Mouse (Mus musculus) limb, embryonic 14.5 days (tissue): ENCODE measurements around the gene Rpl9-ps1. TPM values are rescaled to one million over a fixed set of nuclear protein-coding genes. Genes with fewer than 3 reads are reported as not detected.

Experiments used
- ATAC-seq: fragments of 200-750 bp; cut with Nextera tagmentation; 2 replicates; pipeline ENCODE4 v1.8.0; 2017; ENCODE audit warnings: low read depth, moderate number of reproducible peaks, moderate TSS enrichment; ENCODE audit not compliant: low FRiP score
- DNase-seq: peaks from one replicate; pipeline ENCODE4 v3.0.0-alpha.2; 2015; ENCODE audit warnings: low spot score
- H3K27ac ChIP-seq: fragments of 300-500 bp; sonication (generic); replicated peaks from 2 replicates; pipeline ENCODE4 v1.5.1; 2014; ENCODE audit warnings: low read depth, mild to moderate bottlenecking, low read length, moderate library complexity, mixed read lengths
- H3K27me3 ChIP-seq: fragments of 300-500 bp; sonication (generic); 2 replicates; pipeline ENCODE4 v1.6.1; 2014; ENCODE audit warnings: low read length, mixed read lengths; ENCODE audit not compliant: control insufficient read depth, insufficient read depth
- H3K36me3 ChIP-seq: fragments of 300-500 bp; sonication (generic); 2 replicates; pipeline ENCODE4 v1.6.1; 2014; ENCODE audit warnings: mild to moderate bottlenecking, low read length, moderate library complexity, mixed read lengths; ENCODE audit not compliant: control insufficient read depth, insufficient read depth
- H3K4me1 ChIP-seq: fragments of 300-500 bp; sonication (generic); 2 replicates; pipeline ENCODE4 v1.6.1; 2014; ENCODE audit warnings: antibody characterized with exemption, low read length, mixed read lengths; ENCODE audit not compliant: control insufficient read depth, insufficient read depth
- H3K4me2 ChIP-seq: fragments of 300-500 bp; sonication (generic); replicated peaks from 2 replicates; pipeline ENCODE4 v1.6.1; 2014; ENCODE audit warnings: low read depth, mild to moderate bottlenecking, low read length, moderate library complexity; ENCODE audit not compliant: severe bottlenecking
- H3K4me3 ChIP-seq: fragments of 300-500 bp; sonication (generic); replicated peaks from 2 replicates; pipeline ENCODE4 v1.5.1; 2014; ENCODE audit warnings: low read length
- H3K9ac ChIP-seq: fragments of 300-500 bp; sonication (generic); 2 replicates; pipeline ENCODE4 v1.6.1; 2014; ENCODE audit warnings: mild to moderate bottlenecking, low read depth, low read length, moderate library complexity; ENCODE audit not compliant: severe bottlenecking
- H3K9me3 ChIP-seq: fragments of 300-500 bp; sonication (generic); 2 replicates; pipeline ENCODE4 v1.6.1; 2016; ENCODE audit warnings: low read length; ENCODE audit not compliant: control insufficient read depth
- POLR2A ChIP-seq: fragments of 200-500 bp; IDR thresholded peaks from 2 replicates; pipeline ENCODE4 v1.8.0; 2012; ENCODE audit warnings: inconsistent platforms, mild to moderate bottlenecking, moderate library complexity, borderline replicate concordance; ENCODE audit not compliant: insufficient read depth, insufficient read length; ENCODE audit errors: extremely low read depth
- WGBS: fragments of 180-500 bp; shearing (Covaris S2); extraction: QIAGEN DNeasy Blood & Tissue Kit; methylation state at CpG from one replicate; pipeline ENCODE4 v1.1.7; 2014; 5-methylcytosine and 5-hydroxymethylcytosine counted together
- polyA plus RNA-seq, 2 experiments: library from polyadenylated mRNA; depleted of rRNA in 1 of 2; stranded (reverse) in 1 of 2; unstranded in 1 of 2; fragments of >200 nt; fragmentation: Nextera tagmentation in 1 of 2; extraction: Ambion mirVana in 1 of 2; gene quantifications; 2 replicates each; pipeline versions ENCODE4 v1.2.1 to v1.2.3; 2012 to 2014

Gene Rpl9-ps1
- polyA plus RNA-seq, 2 experiments = not detected

GRCm38 (mm10) chr11:83597796-83598195 is 47.6 kb downstream of the Rpl9-ps1 start:
- no peaks in the 10 kb centered on the region for H3K4me1 ChIP-seq
- H3K27me3 ChIP-seq = no peaks in the 10 kb centered on the region
- H3K36me3 ChIP-seq = no peaks in the 10 kb centered on the region
- H3K27ac ChIP-seq = no peak overlapping the region
- ATAC-seq (no peak), DNase-seq (no peak)
- 85% methylated on average over 7 of the region's 7 CpGs for WGBS
- no peak overlapping the region for H3K9ac ChIP-seq
- H3K4me2 ChIP-seq = no peak overlapping the region
- H3K9me3 ChIP-seq = no peaks in the 10 kb centered on the region
- no peak overlapping the region for H3K4me3 ChIP-seq
- no peak for TF ChIP-seq POLR2A

DNA sequence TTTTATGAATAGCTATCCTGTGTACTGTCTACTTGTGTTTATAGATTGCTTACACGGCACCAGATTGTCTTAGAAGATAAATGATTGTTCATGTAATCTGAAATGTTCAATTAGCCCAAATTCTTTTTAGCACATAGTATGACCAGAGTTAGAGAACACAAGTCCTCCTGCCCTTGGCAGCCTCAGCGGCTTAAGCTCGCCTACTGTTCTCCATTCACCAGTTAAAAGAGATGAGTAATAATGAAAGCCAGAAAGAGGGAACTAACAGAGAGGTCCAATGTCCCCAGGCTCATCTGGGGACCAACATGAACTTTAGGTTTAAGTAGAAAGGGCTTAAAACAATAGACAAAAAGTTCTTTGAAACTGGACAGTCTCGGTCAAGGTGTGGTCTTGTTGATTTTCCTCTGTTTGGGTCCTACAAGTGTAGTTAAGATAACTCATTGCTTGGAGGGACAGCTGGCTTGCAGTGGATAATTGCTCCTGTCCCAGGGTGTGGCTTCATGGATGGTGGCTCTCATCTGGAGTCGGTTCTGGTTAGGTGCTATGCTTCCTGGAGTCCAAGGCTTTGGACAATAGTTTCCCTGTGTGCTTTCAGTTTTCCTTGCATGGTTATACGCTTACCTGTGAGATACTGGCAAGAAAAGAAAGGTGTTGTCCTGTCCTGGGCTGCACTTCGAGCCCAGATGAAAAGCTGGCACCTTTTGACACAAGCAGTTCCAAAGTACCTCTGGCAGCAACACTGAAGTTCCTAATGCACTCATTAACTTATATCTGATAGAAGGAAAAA is 49.6 kb downstream of the Rpl9-ps1 start:
- ATAC-seq = no peak
- no peak overlapping the region for H3K9ac ChIP-seq
- no peak for DNase-seq
- H3K4me3 ChIP-seq = no peak overlapping the region
- H3K9me3 ChIP-seq = no peaks in the 10 kb centered on the region
- no peaks in the 10 kb centered on the region for H3K27me3 ChIP-seq
- no peak for TF ChIP-seq POLR2A
- 82% methylated on average over 7 of the region's 7 CpGs for WGBS
- no peak overlapping the region for H3K4me2 ChIP-seq
- no peaks in the 10 kb centered on the region for H3K36me3 ChIP-seq
- H3K4me1 ChIP-seq = no peaks in the 10 kb centered on the region
- H3K27ac ChIP-seq = no peak overlapping the region

Other genes starting within 250 kb of the Rpl9-ps1 start
- gene Rasl10b, start 236.5 kb downstream of the Rpl9-ps1 start, polyA plus RNA-seq (2012; rRNA removed) = 8.4 and 12.3 TPM in 2 replicates
- gene Rasl10b, start 236.5 kb downstream of the Rpl9-ps1 start, polyA plus RNA-seq (2014; fragmentation: Nextera tagmentation; extraction: Ambion mirVana) = 2.2 and 2.4 TPM in 2 replicates
- 0.03 and 0.04 TPM in 2 replicates for gene Gas2l2, start 216.2 kb downstream of the Rpl9-ps1 start, polyA plus RNA-seq (2012; rRNA removed)
- not detected in 2 replicates for gene Gas2l2, start 216.2 kb downstream of the Rpl9-ps1 start, polyA plus RNA-seq (2014; fragmentation: Nextera tagmentation; extraction: Ambion mirVana)
- 0.57 and 1.2 TPM in 2 replicates for gene 1700020L24Rik, start 207.9 kb downstream of the Rpl9-ps1 start, polyA plus RNA-seq (2012; rRNA removed)
- 0.33 and 0.39 TPM in 2 replicates for gene 1700020L24Rik, start 207.9 kb downstream of the Rpl9-ps1 start, polyA plus RNA-seq (2014; fragmentation: Nextera tagmentation; extraction: Ambion mirVana)
- gene Mmp28, start 182.6 kb downstream of the Rpl9-ps1 start, polyA plus RNA-seq (2012; rRNA removed) = 4.6 and 5.7 TPM in 2 replicates
- gene Mmp28, start 182.6 kb downstream of the Rpl9-ps1 start, polyA plus RNA-seq (2014; fragmentation: Nextera tagmentation; extraction: Ambion mirVana) = 2.4 and 3.6 TPM in 2 replicates
- gene Taf15, start 172.5 kb downstream of the Rpl9-ps1 start, polyA plus RNA-seq (2012; rRNA removed) = 60.0 and 103 TPM in 2 replicates
- gene Taf15, start 172.5 kb downstream of the Rpl9-ps1 start, polyA plus RNA-seq (2014; fragmentation: Nextera tagmentation; extraction: Ambion mirVana) = 8.3 and 10.9 TPM in 2 replicates
- gene Heatr9, start 123.4 kb downstream of the Rpl9-ps1 start, polyA plus RNA-seq (2012; rRNA removed) = not detected in 2 replicates
- gene Heatr9, start 123.4 kb downstream of the Rpl9-ps1 start, polyA plus RNA-seq (2014; fragmentation: Nextera tagmentation; extraction: Ambion mirVana) = not detected in 2 replicates
- gene Ccl5, start 115.1 kb downstream of the Rpl9-ps1 start, polyA plus RNA-seq (2012; rRNA removed) = 0.48 and 0.81 TPM in 2 replicates
- 0.70 and 0.81 TPM in 2 replicates for gene Ccl5, start 115.1 kb downstream of the Rpl9-ps1 start, polyA plus RNA-seq (2014; fragmentation: Nextera tagmentation; extraction: Ambion mirVana)
- 3.0 and 4.2 TPM in 2 replicates for gene Ccl9, start 67.0 kb downstream of the Rpl9-ps1 start, polyA plus RNA-seq (2012; rRNA removed)
- gene Ccl9, start 67.0 kb downstream of the Rpl9-ps1 start, polyA plus RNA-seq (2014; fragmentation: Nextera tagmentation; extraction: Ambion mirVana) = 6.8 and 7.3 TPM in 2 replicates
- gene Ccl6, start 52.5 kb downstream of the Rpl9-ps1 start, polyA plus RNA-seq (2012; rRNA removed) = 1.5 and 2.0 TPM in 2 replicates
- gene Ccl6, start 52.5 kb downstream of the Rpl9-ps1 start, polyA plus RNA-seq (2014; fragmentation: Nextera tagmentation; extraction: Ambion mirVana) = 5.0 and 6.5 TPM in 2 replicates
- gene Ccl3, start 3.7 kb upstream of the Rpl9-ps1 start, polyA plus RNA-seq (2012; rRNA removed) = 1.9 and 3.5 TPM in 2 replicates
- gene Ccl3, start 3.7 kb upstream of the Rpl9-ps1 start, polyA plus RNA-seq (2014; fragmentation: Nextera tagmentation; extraction: Ambion mirVana) = 1.4 and 2.3 TPM in 2 replicates
- gene Ccl4, start 17.0 kb upstream of the Rpl9-ps1 start, polyA plus RNA-seq (2012; rRNA removed) = 0.80 and 0.88 TPM in 2 replicates
- 1.0 and 1.2 TPM in 2 replicates for gene Ccl4, start 17.0 kb upstream of the Rpl9-ps1 start, polyA plus RNA-seq (2014; fragmentation: Nextera tagmentation; extraction: Ambion mirVana)
- gene Wfdc17, start 58.4 kb upstream of the Rpl9-ps1 start, polyA plus RNA-seq (2012; rRNA removed) = 1.2 and 1.3 TPM in 2 replicates
- 3.0 and 3.2 TPM in 2 replicates for gene Wfdc17, start 58.4 kb upstream of the Rpl9-ps1 start, polyA plus RNA-seq (2014; fragmentation: Nextera tagmentation; extraction: Ambion mirVana)
- gene Wfdc18, start 63.4 kb upstream of the Rpl9-ps1 start, polyA plus RNA-seq (2012; rRNA removed) = 0.24 and 0.35 TPM in 2 replicates
- gene Wfdc18, start 63.4 kb upstream of the Rpl9-ps1 start, polyA plus RNA-seq (2014; fragmentation: Nextera tagmentation; extraction: Ambion mirVana) = 0.40 and 0.43 TPM in 2 replicates
- 1.3 TPM in 1 of 2 replicates, not detected in the other for gene Wfdc21, start 101.3 kb upstream of the Rpl9-ps1 start, polyA plus RNA-seq (2012; rRNA removed)
- gene Wfdc21, start 101.3 kb upstream of the Rpl9-ps1 start, polyA plus RNA-seq (2014; fragmentation: Nextera tagmentation; extraction: Ambion mirVana) = not detected in 2 replicates
- gene Heatr6, start 108.1 kb upstream of the Rpl9-ps1 start, polyA plus RNA-seq (2012; rRNA removed) = 22.5 and 27.5 TPM in 2 replicates
- gene Heatr6, start 108.1 kb upstream of the Rpl9-ps1 start, polyA plus RNA-seq (2014; fragmentation: Nextera tagmentation; extraction: Ambion mirVana) = 26.0 and 29.5 TPM in 2 replicates
- gene Hnf1b, start 204.4 kb upstream of the Rpl9-ps1 start, polyA plus RNA-seq (2012; rRNA removed) = 0.04 TPM in 1 of 2 replicates, not detected in the other
- gene Hnf1b, start 204.4 kb upstream of the Rpl9-ps1 start, polyA plus RNA-seq (2014; fragmentation: Nextera tagmentation; extraction: Ambion mirVana) = 0.08 TPM in 1 of 2 replicates, not detected in the other